Mouse (Mus musculus) heart, postnatal 14 days (tissue): Measurements from ENCODE around the gene Hormad2. TPM values are rescaled to one million over a fixed set of nuclear protein-coding genes. Genes with fewer than 3 reads are reported as not detected.
A peak's percentile ranks its signal among the peaks of the same experiment; 100 is the strongest.

ENCODE experiments used
- DNase-seq, 2 experiments: peaks; one replicate each; pipeline ENCODE4 v3.0.0; 2021 to 2022
- intact Hi-C: fragments of 180-260 bp; cut with DNase I; formaldehyde crosslinking; loops from one replicate; pipeline ENCODE4 v1.15.1; 2025
- long read RNA-seq, 2 experiments: library from polyadenylated mRNA; stranded (forward); transcript quantifications; one replicate each; pipeline ENCODE4 v2.0.0; 2021
- total RNA-seq, 2 experiments: library from RNA; stranded (reverse); gene quantifications; 2 replicates each; pipeline ENCODE4 v1.2.3; 2021

The Hormad2 gene
- not detected for total RNA-seq
- long read RNA-seq, experiment 1, result 0 reads
- long read RNA-seq, experiment 2, result 0 reads

GRCm38 (mm10) chr11:4440978-4441377 lies at the start of gene Hormad2:
Gene Hormad2 (minus strand): TSS chr11:4441105.
- intact Hi-C loops, result no loop called here
- DNase-seq, result no peak

- intact Hi-C loops, result no loop called here
- DNase-seq, result no peak
Observed at GRCm38 (mm10) chr11:4489207-4489606, 48.3 kb upstream of the Hormad2 start.

- intact Hi-C loops, result no loop called here
- no peak for DNase-seq
Observed at GRCm38 (mm10) chr11:4488798-4489197, 47.9 kb upstream of the Hormad2 start.

GRCm38 (mm10) chr11:4488367-4488766 lies 47.5 kb upstream of the Hormad2 start:
- intact Hi-C loops, result no loop called here

GRCm38 (mm10) chr11:4487401-4487965 lies 46.6 kb upstream of the Hormad2 start:
- intact Hi-C loops, result no loop called here
- DNase-seq, result peak; percentile 23 to 44

More at GRCm38 (mm10) chr11:4488367-4488766, 47.5 kb upstream of the Hormad2 start:
- DNase-seq, result no peak

GRCm38 (mm10) chr11:4484541-4484940 lies 43.6 kb upstream of the Hormad2 start:
- DNase-seq, result no peak
- intact Hi-C loops, result no loop called here

DNA sequence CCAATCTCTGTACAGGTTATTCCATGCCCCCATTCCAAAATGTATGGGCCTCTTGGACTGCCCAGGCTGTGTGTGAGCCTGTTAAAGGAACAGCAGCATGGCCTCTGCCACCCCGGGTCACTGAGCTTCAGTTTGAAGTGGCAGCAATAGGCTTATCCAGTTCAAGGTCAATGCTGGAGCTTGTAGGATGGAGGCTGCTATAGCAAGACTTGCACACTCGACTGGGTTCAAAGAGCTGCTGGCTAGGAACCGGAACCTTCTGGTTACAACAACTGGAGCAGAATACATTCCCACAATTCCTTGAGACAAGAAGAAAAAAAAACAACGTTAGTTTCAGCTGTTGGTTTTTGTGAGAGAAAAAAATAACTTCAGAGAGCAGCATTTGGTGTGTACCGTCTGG lies 41.7 kb upstream of the Hormad2 start:
- intact Hi-C loops, result no loop called here
- no peak for DNase-seq

GRCm38 (mm10) chr11:4476184-4476697 lies 35.3 kb upstream of the Hormad2 start:
- intact Hi-C loops, result no loop called here
- DNase-seq, result no peak

- no peak for DNase-seq
- intact Hi-C loops, result no loop called here
Observed at GRCm38 (mm10) chr11:4472464-4473179, 31.7 kb upstream of the Hormad2 start.

GRCm38 (mm10) chr11:4471734-4472133 lies 30.8 kb upstream of the Hormad2 start:
- intact Hi-C loops, result no loop called here
- no peak for DNase-seq

GRCm38 (mm10) chr11:4471251-4471650 lies 30.3 kb upstream of the Hormad2 start:
- intact Hi-C loops, result no loop called here
- DNase-seq, result no peak

- intact Hi-C loops, result no loop called here
- DNase-seq, result no peak
Observed at GRCm38 (mm10) chr11:4469091-4469490, 28.2 kb upstream of the Hormad2 start.

GRCm38 (mm10) chr11:4467436-4467835 lies 26.5 kb upstream of the Hormad2 start:
- intact Hi-C loops, result no loop called here
- no peak for DNase-seq

DNA sequence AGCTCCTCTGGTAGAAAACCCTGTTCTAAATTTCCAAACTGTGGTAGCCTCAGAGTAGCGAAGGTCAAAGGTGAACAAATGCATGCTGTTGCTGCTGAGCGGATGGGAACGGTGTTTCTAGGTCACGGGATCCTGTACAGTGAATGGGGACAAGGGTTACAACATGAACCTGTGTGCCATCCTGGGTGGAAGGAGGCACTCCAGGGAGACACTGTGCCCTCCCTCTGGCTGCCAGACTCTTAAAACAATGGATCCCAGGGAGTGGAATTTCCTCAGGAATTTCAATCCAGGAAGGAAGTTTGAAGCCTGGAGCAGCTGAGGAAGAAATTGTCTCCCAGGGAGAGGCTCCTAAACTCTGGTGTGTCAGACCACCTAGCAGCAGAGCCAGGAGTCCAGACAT lies 25.3 kb upstream of the Hormad2 start:
- DNase-seq, result no peak
- intact Hi-C loops, result no loop called here

DNA sequence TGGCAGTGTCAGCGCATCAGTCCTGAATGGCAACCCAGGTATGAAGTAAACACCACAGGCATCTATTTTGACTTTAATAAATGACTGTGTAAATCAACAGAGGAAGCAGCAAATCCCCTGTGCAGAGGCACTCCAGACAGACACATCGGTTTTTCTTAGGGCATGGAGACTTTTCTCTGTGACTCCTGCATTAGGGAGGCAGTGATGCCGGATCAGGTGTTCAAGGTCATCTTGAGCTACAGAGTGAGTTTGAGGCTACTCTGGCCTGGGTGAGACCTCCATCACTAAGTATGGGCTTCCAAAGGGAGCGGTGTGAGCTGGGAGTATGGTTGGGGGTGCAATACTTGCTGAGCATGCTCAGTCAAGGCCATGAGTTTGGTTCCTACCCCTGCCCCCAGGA lies 23.7 kb upstream of the Hormad2 start:
- no peak for DNase-seq
- intact Hi-C loops, result no loop called here

DNA sequence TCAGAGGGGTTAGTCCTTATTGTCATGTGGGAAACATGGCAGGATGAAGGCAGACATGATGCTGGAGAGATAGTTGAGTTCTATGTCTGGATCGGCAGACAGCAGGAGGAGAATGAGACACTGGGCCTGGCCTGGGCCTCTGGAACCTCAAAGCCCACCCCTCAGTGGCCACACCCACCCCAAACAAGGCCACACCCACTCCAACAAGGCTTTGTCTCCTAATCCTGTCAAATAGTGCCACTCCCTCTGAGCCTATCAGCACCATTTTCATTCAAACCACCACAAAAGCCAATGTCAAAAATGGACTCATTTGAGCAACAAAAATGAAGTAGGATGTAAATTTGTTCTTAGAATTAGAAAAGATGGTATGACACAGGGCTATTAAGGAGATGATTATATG lies 23.3 kb upstream of the Hormad2 start:
- no peak for DNase-seq
- intact Hi-C loops, result no loop called here

GRCm38 (mm10) chr11:4462868-4463267 lies 22.0 kb upstream of the Hormad2 start:
- no peak for DNase-seq
- intact Hi-C loops, result no loop called here

DNA sequence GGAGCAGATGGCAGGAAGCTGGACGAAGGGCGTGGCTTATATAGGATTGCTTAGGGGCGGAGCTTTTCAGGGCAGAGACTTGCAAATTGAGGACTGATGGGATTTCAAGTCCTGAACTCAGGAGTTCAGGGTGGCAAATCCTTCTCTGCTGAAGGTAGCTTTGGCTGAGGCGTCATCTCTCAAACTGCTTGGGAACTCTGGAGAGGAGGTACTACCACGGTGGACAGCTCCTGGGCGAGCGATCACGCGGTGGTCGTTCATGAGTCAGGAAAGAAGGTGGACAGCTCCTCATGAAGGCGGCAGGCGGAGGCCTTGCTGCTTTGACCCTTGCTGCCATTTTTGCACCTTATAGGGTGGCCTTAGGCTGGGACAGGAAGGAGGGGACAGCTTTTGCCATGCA lies 20.2 kb upstream of the Hormad2 start:
- no peak for DNase-seq
- intact Hi-C loops, result no loop called here

DNA sequence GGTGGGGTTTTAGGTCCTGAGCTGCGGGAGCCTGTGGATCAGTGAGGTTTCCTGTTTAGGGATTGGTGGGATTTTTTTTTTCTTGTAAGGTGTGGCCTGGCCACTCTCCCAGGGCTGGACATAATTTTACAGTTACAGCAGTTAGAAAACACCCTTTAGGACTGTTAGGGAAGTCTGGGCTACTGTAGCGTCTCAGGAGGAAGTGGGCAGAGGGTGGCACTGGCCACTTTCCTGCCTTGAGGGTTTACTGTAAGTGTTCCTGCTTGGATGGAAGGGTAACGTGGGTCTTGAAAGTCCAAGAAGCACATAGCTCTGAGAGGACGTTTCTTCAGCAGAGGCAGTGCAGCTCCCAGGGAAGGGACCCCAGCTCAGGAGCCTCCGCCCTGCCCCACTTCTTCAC lies 19.7 kb upstream of the Hormad2 start:
- intact Hi-C loops, result no loop called here
- DNase-seq, result no peak

DNA sequence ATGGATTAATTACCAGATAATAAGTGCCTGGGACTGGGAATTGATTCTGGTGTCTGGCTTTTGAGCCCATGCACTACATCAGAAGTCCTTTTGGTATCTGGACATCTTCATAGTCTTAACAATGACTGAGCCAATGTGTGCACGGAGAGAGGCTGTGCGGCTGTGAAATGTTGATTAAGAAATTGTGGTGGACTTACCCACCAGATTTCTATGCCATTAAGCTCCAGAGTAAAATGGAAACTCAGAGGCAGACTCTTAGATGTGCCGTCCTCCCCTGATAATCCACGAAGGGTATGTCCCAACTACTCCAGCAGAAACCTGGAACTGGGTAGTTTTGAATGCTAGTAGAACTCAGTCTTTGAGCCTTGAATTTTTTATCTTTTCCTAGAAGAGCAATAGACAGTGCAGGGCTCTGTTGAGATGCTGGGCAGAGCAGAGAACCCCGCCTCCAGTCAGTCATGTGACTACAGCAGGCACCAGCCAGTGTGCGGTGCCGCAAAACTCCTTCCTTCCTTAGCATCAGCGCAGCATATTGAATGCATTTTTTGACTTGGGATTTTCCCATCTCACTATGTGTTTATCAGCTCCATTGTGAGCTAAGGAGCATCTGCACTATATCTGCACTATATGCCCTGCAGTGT lies 14.1 kb upstream of the Hormad2 start:
- no peak for DNase-seq
- intact Hi-C loops, result no loop called here

- intact Hi-C loops, result no loop called here
- no peak for DNase-seq
Observed at GRCm38 (mm10) chr11:4452467-4453184, 11.7 kb upstream of the Hormad2 start.
